Mouse (Mus musculus): ENCODE measurements around the gene Dazap1.

The Dazap1 gene

GRCm38 (mm10) chr10:80300672-80301181 is 39.4 kb downstream of the Dazap1 start:
- no peak for DNase-seq

DNA sequence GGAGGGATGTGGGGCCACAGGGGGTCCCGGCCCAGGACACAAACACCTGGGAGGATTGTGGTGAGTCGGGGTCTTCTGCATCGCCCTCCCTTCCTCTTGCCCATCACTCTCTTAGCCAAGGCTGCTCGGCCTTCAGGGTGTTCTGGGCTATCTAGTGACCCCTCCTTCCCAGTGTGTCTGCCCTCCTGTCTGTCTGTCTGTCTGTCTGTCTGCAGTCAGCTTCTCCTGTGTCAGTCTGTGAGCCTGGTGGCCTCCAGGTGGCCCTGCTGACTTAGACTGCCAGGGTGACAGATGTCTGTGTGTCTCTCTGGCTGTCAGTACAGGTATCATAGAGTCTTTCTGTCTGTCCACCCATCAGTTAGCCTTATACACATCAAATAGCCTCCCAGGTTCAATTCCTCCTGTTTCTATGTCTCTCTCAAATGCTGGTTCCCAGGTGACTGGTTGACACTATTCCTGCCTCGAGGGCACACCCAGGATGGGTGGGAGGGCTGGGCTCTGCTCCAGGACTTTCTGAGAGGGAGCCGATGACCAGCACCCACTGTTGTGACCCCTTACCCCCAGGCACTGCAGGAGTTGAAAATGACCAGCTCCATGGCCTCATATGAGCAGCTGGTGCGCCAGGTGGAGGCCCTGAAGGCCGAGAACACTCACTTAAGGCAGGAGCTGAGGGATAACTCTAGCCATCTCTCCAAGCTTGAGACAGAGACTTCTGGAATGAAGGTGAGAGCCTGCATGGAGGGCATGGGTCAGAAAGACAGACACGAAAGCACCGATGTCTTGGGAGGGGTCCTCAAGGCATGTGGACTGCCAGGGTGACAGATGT is 40.2 kb downstream of the Dazap1 start:
- no peak for DNase-seq

- DNase-seq: no peak
These were observed 40.7 kb downstream of the Dazap1 start for GRCm38 (mm10) chr10:80302082-80302355.

DNA sequence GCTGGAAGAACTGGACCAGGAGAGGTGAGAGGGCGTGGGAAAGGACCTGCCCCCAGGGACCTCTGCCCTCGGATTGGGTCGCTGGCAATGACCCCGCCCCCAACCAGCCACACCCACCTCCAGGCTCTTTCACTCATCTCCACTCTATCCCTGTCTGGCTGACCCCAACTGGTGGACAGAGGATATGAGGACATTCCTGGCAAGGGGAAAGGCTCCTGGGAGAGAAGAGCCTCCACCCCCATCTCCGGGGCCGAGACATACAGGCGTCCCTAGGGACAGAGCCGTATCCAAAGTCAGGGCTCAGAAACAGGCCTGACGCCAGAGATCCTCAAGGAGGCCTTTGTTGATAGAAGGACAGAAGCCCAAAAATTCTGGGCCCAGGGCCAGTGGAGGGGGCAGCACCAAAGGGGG is 41.2 kb downstream of the Dazap1 start:
- DNase-seq: no peak

DNA sequence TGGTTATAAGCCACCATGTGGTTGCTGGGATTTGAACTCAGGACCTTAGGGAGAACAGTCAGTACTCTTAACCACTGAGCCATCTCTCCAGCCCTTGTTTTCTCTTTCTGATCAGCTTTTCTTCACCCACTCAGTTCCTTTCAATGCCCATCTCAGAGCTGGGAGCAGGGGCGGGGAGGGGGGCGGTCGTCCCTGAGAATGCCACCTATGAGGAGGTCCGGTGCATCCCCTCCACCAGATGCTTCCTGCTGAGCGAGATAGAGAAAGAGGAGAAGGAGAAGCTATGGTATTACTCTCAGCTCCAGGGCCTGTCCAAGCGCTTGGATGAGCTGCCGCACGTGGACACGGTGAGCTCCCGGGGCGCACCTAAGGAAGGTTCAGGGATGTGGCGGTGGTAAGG is 43.2 kb downstream of the Dazap1 start:
- no peak for DNase-seq

DNA sequence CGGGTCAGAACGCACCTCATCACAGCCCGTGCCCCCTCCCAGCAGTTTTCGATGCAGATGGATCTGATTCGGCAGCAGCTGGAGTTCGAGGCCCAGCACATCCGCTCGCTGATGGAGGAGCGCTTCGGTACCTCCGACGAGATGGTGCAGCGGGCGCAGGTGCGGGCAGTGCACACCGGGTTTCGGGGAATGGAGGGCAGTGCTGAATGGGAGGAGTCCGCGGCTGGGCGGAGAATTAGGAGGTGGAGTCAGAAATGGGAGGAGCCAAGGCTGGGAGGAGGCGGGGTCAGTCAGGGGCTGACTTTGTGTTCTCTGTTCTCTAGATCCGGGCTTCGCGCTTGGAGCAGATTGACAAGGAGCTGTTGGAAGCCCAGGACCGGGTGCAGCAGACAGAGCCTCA is 43.6 kb downstream of the Dazap1 start:
- DNase-seq: no peak

- DNase-seq: no peak
These were observed 50.3 kb downstream of the Dazap1 start for GRCm38 (mm10) chr10:80311560-80311959.

DNA sequence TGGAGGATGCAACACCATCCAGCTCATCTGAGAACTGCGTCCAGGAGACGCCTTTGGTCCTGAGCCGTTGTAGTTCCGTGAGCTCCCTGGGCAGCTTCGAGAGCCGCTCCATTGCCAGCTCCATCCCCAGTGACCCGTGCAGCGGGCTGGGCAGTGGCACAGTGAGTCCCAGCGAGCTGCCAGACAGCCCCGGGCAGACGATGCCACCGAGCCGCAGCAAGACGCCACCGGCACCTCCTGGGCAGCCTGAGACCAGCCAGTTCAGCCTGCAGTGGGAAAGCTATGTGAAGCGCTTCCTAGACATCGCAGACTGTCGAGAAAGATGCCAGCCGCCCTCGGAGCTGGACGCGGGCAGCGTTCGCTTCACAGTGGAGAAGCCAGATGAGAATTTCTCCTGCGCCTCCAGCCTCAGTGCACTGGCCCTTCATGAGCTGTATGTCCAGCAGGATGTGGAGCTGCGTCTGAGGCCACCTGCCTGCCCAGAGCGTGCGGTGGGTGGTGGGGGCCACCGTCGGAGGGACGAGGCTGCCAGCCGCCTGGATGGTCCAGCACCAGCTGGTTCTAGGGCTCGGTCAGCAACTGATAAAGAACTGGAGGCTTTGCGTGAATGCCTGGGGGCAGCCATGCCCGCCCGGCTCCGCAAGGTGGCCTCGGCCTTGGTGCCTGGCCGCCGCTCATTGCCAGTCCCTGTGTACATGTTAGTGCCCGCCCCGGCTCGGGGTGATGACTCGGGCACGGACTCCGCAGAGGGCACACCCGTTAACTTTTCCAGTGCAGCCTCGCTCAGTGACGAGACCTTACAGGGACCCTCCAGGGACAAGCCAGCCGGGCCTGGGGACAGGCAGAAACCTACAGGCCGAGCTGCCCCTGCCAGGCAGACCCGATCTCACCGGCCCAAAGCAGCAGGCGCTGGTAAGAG is 51.6 kb downstream of the Dazap1 start:
- no peak for DNase-seq

- DNase-seq: no peak
These were observed 52.4 kb downstream of the Dazap1 start for GRCm38 (mm10) chr10:80313627-80314201.

- DNase-seq: no peak
These were observed 53.3 kb downstream of the Dazap1 start for GRCm38 (mm10) chr10:80314494-80315001.

DNA sequence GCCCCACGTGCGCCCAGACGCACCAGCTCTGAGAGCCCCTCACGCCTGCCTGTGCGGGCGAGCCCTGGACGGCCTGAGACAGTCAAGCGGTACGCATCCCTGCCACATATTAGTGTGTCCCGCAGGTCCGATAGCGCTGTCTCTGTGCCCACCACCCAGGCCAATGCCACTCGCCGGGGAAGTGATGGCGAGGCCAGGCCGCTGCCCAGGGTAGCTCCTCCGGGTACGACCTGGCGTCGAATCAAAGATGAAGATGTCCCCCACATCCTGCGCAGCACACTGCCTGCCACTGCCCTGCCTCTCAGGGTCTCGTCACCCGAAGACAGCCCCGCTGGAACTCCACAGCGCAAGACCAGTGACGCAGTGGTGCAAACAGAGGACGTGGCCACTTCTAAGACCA is 54.0 kb downstream of the Dazap1 start:
- no peak for DNase-seq

DNA sequence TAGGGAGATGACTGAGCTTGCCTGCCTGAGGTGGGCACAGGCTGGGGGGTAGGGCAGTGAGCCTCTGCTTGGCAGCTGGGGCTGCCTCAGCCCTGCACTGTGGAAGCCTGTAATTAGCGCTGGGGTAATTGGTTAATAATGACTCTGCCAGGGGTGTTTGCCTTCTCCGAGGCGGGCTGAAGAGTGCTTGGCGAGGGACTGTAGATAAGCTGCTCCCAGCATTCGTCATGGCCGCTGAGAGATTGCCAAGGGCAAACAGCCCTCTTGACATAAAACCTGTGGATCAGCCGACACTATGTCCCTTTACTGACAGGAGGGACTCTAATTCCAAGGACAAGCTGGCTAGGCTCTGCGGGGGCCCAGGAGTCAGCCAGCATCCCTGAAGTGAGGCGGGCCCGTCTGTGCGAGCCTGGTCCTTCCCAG is 55.1 kb downstream of the Dazap1 start:
- DNase-seq: no peak

GRCm38 (mm10) chr10:80317011-80317410 is 55.7 kb downstream of the Dazap1 start:
- no peak for DNase-seq

DNA sequence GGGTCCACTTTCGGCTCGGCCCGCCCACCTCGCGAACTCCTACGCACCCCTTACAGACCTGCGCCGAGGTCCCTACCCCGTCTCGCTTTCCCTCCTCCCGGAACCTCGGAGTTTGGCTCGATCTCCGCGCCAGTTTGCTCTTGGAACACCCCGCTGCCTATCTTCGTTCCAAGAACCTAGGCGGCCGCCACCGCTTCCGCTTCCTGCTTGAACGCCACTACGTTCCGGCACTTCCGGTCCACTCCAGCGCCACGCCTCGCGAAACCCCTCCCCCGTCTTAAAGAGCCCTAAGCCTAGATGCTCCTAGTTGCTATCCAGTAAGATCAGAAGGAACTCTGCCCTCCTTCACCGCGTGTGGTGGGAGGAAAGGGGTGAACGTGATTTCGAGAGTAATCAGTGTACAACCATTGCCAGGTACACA is 59.1 kb downstream of the Dazap1 start, which contains the start of gene 2310011J03Rik:
Gene 2310011J03Rik (minus strand): TSS at position 198 of the 421 bp plus-strand sequence.
- peak; percentile 85 to 86 for DNase-seq

- no peak for DNase-seq
These were observed 59.9 kb downstream of the Dazap1 start for GRCm38 (mm10) chr10:80321014-80321669.

GRCm38 (mm10) chr10:80321670-80322581 is 60.6 kb downstream of the Dazap1 start:
- no peak for DNase-seq

- no peak for DNase-seq
These were observed 61.5 kb downstream of the Dazap1 start for GRCm38 (mm10) chr10:80322811-80323211.

- peak; percentile 42 to 57 for DNase-seq
These were observed 62.2 kb downstream of the Dazap1 start for GRCm38 (mm10) chr10:80323261-80324119.

GRCm38 (mm10) chr10:80324120-80325037 is 63.1 kb downstream of the Dazap1 start:
- DNase-seq: no peak

Measured in thymus, adult 18-20 months (tissue).